Mouse (Mus musculus): ENCODE measurements around the gene Smagp. TPM values are rescaled to one million over a fixed set of nuclear protein-coding genes. Genes with fewer than 3 reads are reported as not detected.
"Not testable (repeated sequence)": the region's sequence is repeated elsewhere in the genome, so short reads cannot be mapped to it uniquely, and the experiment has no call there.

Smagp gene
- polyA plus RNA-seq, 1 experiment from 2014 or later = 1.8 TPM

GRCm38 (mm10) chr15:100633341-100633740, 3.4 kb downstream of the Smagp start:
- H3K27ac ChIP-seq (replicated peaks) = no peak overlapping the region
- no peaks in the 10 kb centered on the region for H3K36me3 ChIP-seq
- 83% methylated on average over 10 of the region's 10 CpGs for WGBS
- H3K27me3 ChIP-seq = peaks cover 46% of the 10 kb centered on the region
- no peak overlapping the region for H3K9ac ChIP-seq (replicated peaks)
- ATAC-seq (replicated peaks) = no peak
- H3K4me1 ChIP-seq = peaks cover 12% of the 10 kb centered on the region
- H3K4me2 ChIP-seq (replicated peaks) = no peak overlapping the region
- H3K9me3 ChIP-seq = no peaks in the 10 kb centered on the region
- no peak overlapping the region for H3K4me3 ChIP-seq

GRCm38 (mm10) chr15:100632323-100632722, 4.4 kb downstream of the Smagp start:
- H3K4me3 ChIP-seq = no peak overlapping the region
- no peaks in the 10 kb centered on the region for H3K36me3 ChIP-seq
- 89% methylated on average over 5 of the region's 5 CpGs for WGBS
- H3K27ac ChIP-seq (replicated peaks) = no peak overlapping the region
- H3K4me1 ChIP-seq = peaks cover 12% of the 10 kb centered on the region
- H3K4me2 ChIP-seq (replicated peaks) = no peak overlapping the region
- no peak for ATAC-seq (replicated peaks)
- no peaks in the 10 kb centered on the region for H3K9me3 ChIP-seq
- peaks cover 35% of the 10 kb centered on the region for H3K27me3 ChIP-seq
- no peak overlapping the region for H3K9ac ChIP-seq (replicated peaks)

GRCm38 (mm10) chr15:100631454-100632170, 5.1 kb downstream of the Smagp start:
- Histone ChIP-seq H3K4me3 (no peak overlapping the region), H3K27ac (replicated peaks) (no peak overlapping the region), H3K36me3 (no peaks in the 10 kb centered on the region), H3K9me3 (no peaks in the 10 kb centered on the region), H3K4me2 (replicated peaks) (no peak overlapping the region), H3K4me1 (peaks cover 5% of the 10 kb centered on the region), H3K9ac (replicated peaks) (no peak overlapping the region), H3K27me3 (peaks cover 28% of the 10 kb centered on the region)
- no peak for ATAC-seq (replicated peaks)
- 90% methylated on average over 12 of the region's 12 CpGs for WGBS

- Histone ChIP-seq H3K9ac (replicated peaks) (no peak overlapping the region), H3K36me3 (no peaks in the 10 kb centered on the region), H3K9me3 (no peaks in the 10 kb centered on the region), H3K27me3 (peaks cover 13% of the 10 kb centered on the region), H3K27ac (replicated peaks) (no peak overlapping the region), H3K4me2 (replicated peaks) (no peak overlapping the region), H3K4me3 (no peak overlapping the region), H3K4me1 (no peaks in the 10 kb centered on the region)
- WGBS = 48% methylated on average over 3 of the region's 3 CpGs
- ATAC-seq (replicated peaks) = no peak
These were observed 6.6 kb downstream of the Smagp start for GRCm38 (mm10) chr15:100630126-100630525.

GRCm38 (mm10) chr15:100628797-100629196, 7.9 kb downstream of the Smagp start:
- no peak overlapping the region for H3K9ac ChIP-seq (replicated peaks)
- no peak overlapping the region for H3K4me3 ChIP-seq
- H3K9me3 ChIP-seq = no peaks in the 10 kb centered on the region
- H3K4me1 ChIP-seq = no peaks in the 10 kb centered on the region
- no peak overlapping the region for H3K27ac ChIP-seq (replicated peaks)
- H3K27me3 ChIP-seq = peaks cover 3% of the 10 kb centered on the region; the same call in 1 of the 2 replicates
- H3K4me2 ChIP-seq (replicated peaks) = no peak overlapping the region
- ATAC-seq (replicated peaks) = no peak
- no peaks in the 10 kb centered on the region for H3K36me3 ChIP-seq
- 56% methylated on average over 7 of the region's 7 CpGs for WGBS

- no peaks in the 10 kb centered on the region for H3K36me3 ChIP-seq
- H3K9ac ChIP-seq (replicated peaks) = no peak overlapping the region
- no peak overlapping the region for H3K27ac ChIP-seq (replicated peaks)
- H3K4me3 ChIP-seq = no peak overlapping the region
- no peaks in the 10 kb centered on the region for H3K27me3 ChIP-seq
- no peak overlapping the region for H3K4me2 ChIP-seq (replicated peaks)
- no peaks in the 10 kb centered on the region for H3K4me1 ChIP-seq
- ATAC-seq (replicated peaks) = no peak
- no peaks in the 10 kb centered on the region for H3K9me3 ChIP-seq
- 4% methylated on average over 11 of the region's 11 CpGs for WGBS
These were observed 8.9 kb downstream of the Smagp start for GRCm38 (mm10) chr15:100627774-100628370.

GRCm38 (mm10) chr15:100627287-100627686, 9.5 kb downstream of the Smagp start:
- Histone ChIP-seq H3K4me1 (no peaks in the 10 kb centered on the region), H3K9ac (replicated peaks) (no peak overlapping the region), H3K27me3 (no peaks in the 10 kb centered on the region), H3K27ac (replicated peaks) (no peak overlapping the region), H3K36me3 (no peaks in the 10 kb centered on the region), H3K9me3 (no peaks in the 10 kb centered on the region), H3K4me3 (no peak overlapping the region), H3K4me2 (replicated peaks) (no peak overlapping the region)
- ATAC-seq (replicated peaks) = no peak
- WGBS = 18% methylated on average over 10 of the region's 10 CpGs

GRCm38 (mm10) chr15:100624435-100624834, 12.3 kb downstream of the Smagp start:
- Histone ChIP-seq H3K4me3 (no peak overlapping the region), H3K4me1 (no peaks in the 10 kb centered on the region), H3K4me2 (replicated peaks) (no peak overlapping the region), H3K9ac (replicated peaks) (no peak overlapping the region), H3K9me3 (no peaks in the 10 kb centered on the region), H3K27me3 (no peaks in the 10 kb centered on the region), H3K36me3 (peaks cover 16% of the 10 kb centered on the region), H3K27ac (replicated peaks) (no peak overlapping the region)
- ATAC-seq (replicated peaks) = no peak
- 88% methylated on average over 3 of the region's 3 CpGs for WGBS

GRCm38 (mm10) chr15:100623754-100624153, 13.0 kb downstream of the Smagp start:
- no peaks in the 10 kb centered on the region for H3K27me3 ChIP-seq
- H3K9ac ChIP-seq (replicated peaks) = no peak overlapping the region
- no peak overlapping the region for H3K4me2 ChIP-seq (replicated peaks)
- H3K4me1 ChIP-seq = no peaks in the 10 kb centered on the region
- H3K27ac ChIP-seq (replicated peaks) = no peak overlapping the region
- no peak for ATAC-seq (replicated peaks)
- 86% methylated on average over 9 of the region's 9 CpGs for WGBS
- no peaks in the 10 kb centered on the region for H3K9me3 ChIP-seq
- H3K36me3 ChIP-seq = peaks cover 23% of the 10 kb centered on the region
- H3K4me3 ChIP-seq = no peak overlapping the region

GRCm38 (mm10) chr15:100622164-100622563, 14.6 kb downstream of the Smagp start:
- no peak overlapping the region for H3K27ac ChIP-seq (replicated peaks)
- no peak overlapping the region for H3K9ac ChIP-seq (replicated peaks)
- H3K4me1 ChIP-seq = no peaks in the 10 kb centered on the region
- WGBS = 84% methylated on average over 7 of the region's 7 CpGs
- H3K36me3 ChIP-seq = peaks cover 37% of the 10 kb centered on the region
- ATAC-seq (replicated peaks) = no peak
- H3K9me3 ChIP-seq = no peaks in the 10 kb centered on the region
- no peaks in the 10 kb centered on the region for H3K27me3 ChIP-seq
- H3K4me3 ChIP-seq = no peak overlapping the region
- H3K4me2 ChIP-seq (replicated peaks) = no peak overlapping the region

GRCm38 (mm10) chr15:100621671-100622070, 15.1 kb downstream of the Smagp start:
- ATAC-seq (replicated peaks) = not testable (repeated sequence)

GRCm38 (mm10) chr15:100619200-100619599, 17.5 kb downstream of the Smagp start:
- no peaks in the 10 kb centered on the region for H3K9me3 ChIP-seq
- no peak for ATAC-seq (replicated peaks)
- no peak overlapping the region for H3K4me3 ChIP-seq
- H3K27me3 ChIP-seq = no peaks in the 10 kb centered on the region
- peaks cover 13% of the 10 kb centered on the region for H3K4me1 ChIP-seq
- no peak overlapping the region for H3K27ac ChIP-seq (replicated peaks)
- H3K36me3 ChIP-seq = peaks cover 37% of the 10 kb centered on the region
- H3K4me2 ChIP-seq (replicated peaks) = no peak overlapping the region
- no peak overlapping the region for H3K9ac ChIP-seq (replicated peaks)
- 83% methylated on average over 7 of the region's 7 CpGs for WGBS

More at GRCm38 (mm10) chr15:100621671-100622070, 15.1 kb downstream of the Smagp start:
- H3K4me3 ChIP-seq; H3K27ac ChIP-seq (replicated peaks); H3K4me1 ChIP-seq; H3K9me3 ChIP-seq; H3K9ac ChIP-seq (replicated peaks); H3K4me2 ChIP-seq (replicated peaks); H3K27me3 ChIP-seq: not testable (repeated sequence)
- H3K36me3 ChIP-seq = peaks cover 37% of the 10 kb centered on the region
- 81% methylated on average over 9 of the region's 9 CpGs for WGBS
